Mouse (Mus musculus) CH12.LX (cell line): ENCODE measurements around the gene Src.

Source experiments
- CTCF ChIP-seq, 2 experiments: IDR thresholded peaks in 1 of 2; conservative IDR thresholded peaks in 1 of 2; 2 replicates each; pipeline ENCODE4 v1.5.1; 2011 to 2012; ENCODE audit warnings: low read depth in 2 of 2, low read length in 2 of 2, improper control_type of control experiment in 1 of 2, inconsistent platforms in 1 of 2, mild to moderate bottlenecking in 1 of 2, moderate library complexity in 1 of 2
- HCFC1 ChIP-seq: IDR thresholded peaks from 2 replicates; pipeline ENCODE4 v1.6.1; 2012; ENCODE audit warnings: low read depth, mild to moderate bottlenecking, inconsistent platforms, low read length, improper control_type of control experiment
- IRF4 ChIP-seq: IDR thresholded peaks from 2 replicates; pipeline ENCODE4 v1.6.1; 2014; ENCODE audit warnings: low read depth, mild to moderate bottlenecking, inconsistent platforms, low read length, improper control_type of control experiment
- KAT2A ChIP-seq: IDR thresholded peaks from 2 replicates; pipeline ENCODE4 v1.6.1; 2012; ENCODE audit warnings: low read length, improper control_type of control experiment, inconsistent platforms; ENCODE audit not compliant: insufficient replicate concordance
- MAX ChIP-seq: IDR thresholded peaks from 2 replicates; pipeline ENCODE4 v1.6.1; 2011; ENCODE audit warnings: low read length, improper control_type of control experiment
- MEF2A ChIP-seq: IDR thresholded peaks from 2 replicates; pipeline ENCODE4 v1.6.1; 2014; ENCODE audit warnings: low read depth, mild to moderate bottlenecking, inconsistent platforms, low read length, improper control_type of control experiment, borderline replicate concordance
- MXI1 ChIP-seq: IDR thresholded peaks from 2 replicates; pipeline ENCODE4 v1.6.1; 2011; ENCODE audit warnings: mild to moderate bottlenecking, low read depth, low read length, improper control_type of control experiment
- PAX5 ChIP-seq: IDR thresholded peaks from 2 replicates; pipeline ENCODE4 v1.6.1; 2012; ENCODE audit warnings: low read length, inconsistent platforms, mixed read lengths
- POLR2A ChIP-seq: IDR thresholded peaks from 2 replicates; pipeline ENCODE4 v1.6.1; 2011; ENCODE audit warnings: low read depth, mild to moderate bottlenecking, improper control_type of control experiment, low read length
- RAD21 ChIP-seq: IDR thresholded peaks from 2 replicates; pipeline ENCODE4 v1.6.1; 2011; ENCODE audit warnings: low read depth, mild to moderate bottlenecking, low read length, improper control_type of control experiment, moderate library complexity
- TCF12 ChIP-seq: IDR thresholded peaks from 2 replicates; pipeline ENCODE4 v1.6.1; 2014; ENCODE audit warnings: low read depth, mild to moderate bottlenecking, inconsistent platforms, low read length, improper control_type of control experiment
- UBTF ChIP-seq: IDR thresholded peaks from 2 replicates; pipeline ENCODE4 v1.6.1; 2012; ENCODE audit warnings: low read depth, mild to moderate bottlenecking, inconsistent platforms, low read length, improper control_type of control experiment, moderate library complexity
- ZC3H11A ChIP-seq: IDR thresholded peaks from 2 replicates; pipeline ENCODE4 v1.6.1; 2012; ENCODE audit warnings: low read depth, mild to moderate bottlenecking, inconsistent platforms, low read length, improper control_type of control experiment
- ZNF384 ChIP-seq: IDR thresholded peaks from 2 replicates; pipeline ENCODE4 v1.6.1; 2012; ENCODE audit warnings: low read depth, low read length, improper control_type of control experiment, inconsistent platforms

DNA sequence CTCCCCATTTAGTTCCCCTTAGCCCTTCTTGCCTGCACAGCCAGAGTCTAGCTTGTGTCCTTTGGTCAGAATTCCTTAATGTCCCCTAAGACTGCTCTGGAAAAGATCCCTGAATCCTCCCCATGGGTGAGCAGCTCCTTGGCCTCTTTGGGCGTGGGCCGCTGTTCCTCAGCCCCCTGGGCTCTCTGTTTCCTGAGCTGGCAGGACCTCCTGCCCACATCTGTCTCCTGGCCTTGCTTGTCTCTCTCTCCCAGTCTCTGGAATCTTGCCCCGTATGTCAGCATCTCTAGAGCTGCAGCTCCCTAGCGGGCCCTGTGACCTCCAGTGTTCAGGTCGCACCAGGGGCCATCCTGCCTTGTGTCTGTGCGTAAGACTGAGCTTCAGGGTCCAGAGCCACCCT lies 101.2 kb downstream of the Src start:
- no peak for TF ChIP-seq KAT2A
- TF ChIP-seq ZNF384 = no peak
- no peak for TF ChIP-seq MAX
- no peak for TF ChIP-seq CTCF (conservative IDR thresholded peaks at IDR 0.05 in 1 of 2, IDR thresholded peaks at IDR 0.05 in 1 of 2; ENCODE audit: low read depth in 2 of 2, low read length in 2 of 2)
- TF ChIP-seq IRF4 = no peak
- TF ChIP-seq MEF2A = no peak
- TF ChIP-seq MXI1 = no peak
- TF ChIP-seq TCF12 = no peak
- no peak for TF ChIP-seq PAX5
- TF ChIP-seq UBTF = no peak
- TF ChIP-seq RAD21 = no peak
- no peak for TF ChIP-seq POLR2A
- no peak for TF ChIP-seq HCFC1
- TF ChIP-seq ZC3H11A = no peak
